Mouse (Mus musculus) lung, embryonic 14.5 days (tissue): ENCODE results near the gene Mypn. TPM values are rescaled to one million over a fixed set of nuclear protein-coding genes. Genes with fewer than 3 reads are reported as not detected.

ENCODE experiments used
- ATAC-seq: fragments of 200-750 bp; cut with Nextera tagmentation; 2 replicates; pipeline ENCODE4 v1.8.0; 2017; ENCODE audit warnings: mild to moderate bottlenecking, moderate TSS enrichment, moderate library complexity; ENCODE audit not compliant: insufficient read depth
- DNase-seq: peaks from one replicate; pipeline ENCODE4 v3.0.0-alpha.2; 2015
- H3K27ac ChIP-seq: fragments of 300-500 bp; sonication (generic); 2 replicates; pipeline ENCODE4 v1.5.1; 2014; ENCODE audit warnings: low read depth, mild to moderate bottlenecking, moderate library complexity
- H3K27me3 ChIP-seq: fragments of 300-500 bp; sonication (generic); 2 replicates; pipeline ENCODE4 v1.6.1; 2014; ENCODE audit warnings: low read length, control low read depth; ENCODE audit not compliant: insufficient read depth
- H3K36me3 ChIP-seq: fragments of 300-500 bp; sonication (generic); 2 replicates; pipeline ENCODE4 v1.6.1; 2014; ENCODE audit warnings: control low read depth; ENCODE audit not compliant: insufficient read depth
- H3K4me1 ChIP-seq: fragments of 300-500 bp; sonication (generic); 2 replicates; pipeline ENCODE4 v1.6.1; 2014; ENCODE audit warnings: antibody characterized with exemption, control low read depth; ENCODE audit not compliant: insufficient read depth
- H3K4me2 ChIP-seq: fragments of 300-500 bp; sonication (generic); 2 replicates; pipeline ENCODE4 v1.6.1; 2014; ENCODE audit warnings: mild to moderate bottlenecking
- H3K4me3 ChIP-seq: fragments of 300-500 bp; sonication (generic); 2 replicates; pipeline ENCODE4 v1.5.1; 2014; ENCODE audit warnings: low read depth, low read length
- H3K9ac ChIP-seq: fragments of 300-500 bp; sonication (generic); 2 replicates; pipeline ENCODE4 v1.6.1; 2014
- H3K9me3 ChIP-seq: fragments of 300-500 bp; sonication (generic); 2 replicates; pipeline ENCODE4 v1.6.1; 2016; ENCODE audit warnings: low read depth, low read length, control low read depth
- CTCF ChIP-seq: IDR thresholded peaks from 2 replicates; pipeline ENCODE4 v1.5.1; 2016; ENCODE audit warnings: antibody characterized with exemption, low read depth
- WGBS: fragments of 180-500 bp; shearing (Covaris S2); extraction: QIAGEN DNeasy Blood & Tissue Kit; methylation state at CpG from one replicate; pipeline ENCODE4 v1.1.7; 2014; 5-methylcytosine and 5-hydroxymethylcytosine counted together
- polyA plus RNA-seq: library from polyadenylated mRNA; unstranded; fragments of >200 nt; fragmentation: Nextera tagmentation; extraction: Ambion mirVana; gene quantifications from 2 replicates; pipeline ENCODE4 v1.2.1, GENCODE M21; 2014

Mypn gene
- polyA plus RNA-seq, 1 experiment from 2014 or later: 0.09 TPM

DNA sequence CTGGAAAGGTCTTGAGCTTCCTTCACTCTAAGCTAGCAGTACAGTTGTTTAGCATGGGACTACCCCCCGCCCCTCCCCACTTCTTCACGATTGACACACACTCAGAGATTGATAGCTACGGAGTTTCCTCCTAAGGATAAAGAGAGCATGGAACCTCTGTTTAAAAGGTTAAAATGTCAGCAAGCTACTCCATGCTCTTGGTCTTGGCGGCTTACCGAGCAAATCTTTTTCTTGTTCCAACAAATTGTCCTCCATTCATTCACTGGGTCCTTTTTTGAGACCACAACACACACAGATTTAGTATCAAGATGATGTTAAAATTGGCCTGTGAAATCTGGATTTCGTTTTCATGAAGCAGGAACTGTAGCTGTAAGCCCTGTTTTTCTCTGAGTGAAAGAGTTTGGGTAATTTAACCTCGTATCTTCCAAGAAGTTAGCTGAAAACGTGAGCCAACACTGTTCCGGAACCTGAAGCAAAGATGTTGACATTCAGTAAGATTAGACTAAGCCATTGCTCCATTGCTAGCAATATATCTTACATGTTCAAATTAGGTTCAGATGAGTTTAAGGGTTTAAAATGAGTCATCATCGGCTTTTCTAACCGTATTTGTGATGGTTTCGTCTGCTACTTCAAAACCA is 39.2 kb upstream of the Mypn start:
- DNase-seq: peak; percentile 6

DNA sequence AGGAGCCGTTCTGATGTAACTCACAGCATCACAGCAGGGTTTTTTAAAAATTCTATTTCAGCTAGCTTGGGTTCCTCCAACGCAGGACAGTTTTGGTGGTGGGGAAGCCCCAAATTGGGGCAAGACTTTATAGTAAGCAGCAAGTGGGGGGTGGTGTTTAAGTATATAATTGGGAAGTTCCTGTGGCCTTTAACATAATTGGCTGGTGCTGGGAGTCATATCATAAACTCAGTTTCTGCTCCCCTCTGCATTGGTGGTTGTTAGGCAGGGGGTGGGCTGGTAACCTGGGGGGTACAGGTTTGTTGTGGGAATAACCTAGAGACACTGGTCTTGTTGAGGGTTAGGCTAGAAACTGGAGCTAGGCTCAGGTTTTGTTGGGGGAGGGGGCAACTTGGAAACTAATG is 37.1 kb upstream of the Mypn start:
- no peak for TF ChIP-seq CTCF
- H3K4me3 ChIP-seq: no peak overlapping the region
- no peak overlapping the region for H3K9ac ChIP-seq
- H3K4me2 ChIP-seq: no peak overlapping the region
- DNase-seq (no peak), ATAC-seq (no peak)
- no peaks in the 10 kb centered on the region for H3K9me3 ChIP-seq
- H3K27me3 ChIP-seq: no peaks in the 10 kb centered on the region
- H3K36me3 ChIP-seq: 0 out of 2 replicates have a peak, but pooled peaks cover 4% of the 10 kb centered on the region
- WGBS: 66% methylated on average over 2 of the region's 2 CpGs
- no peak overlapping the region for H3K27ac ChIP-seq
- peaks cover 6% of the 10 kb centered on the region for H3K4me1 ChIP-seq

More for the DNA sequence above, 39.2 kb upstream of the Mypn start:
- Histone ChIP-seq H3K9me3 (no peaks in the 10 kb centered on the region), H3K4me2 (peak overlapping the region; percentile 74), H3K9ac (peak overlapping the region; percentile 58), H3K4me3 (peak overlapping the region; percentile 98), H3K4me1 (peaks cover 6% of the 10 kb centered on the region), H3K27me3 (no peaks in the 10 kb centered on the region), H3K27ac (0 out of 2 replicates have a peak overlapping the region, but pooled peaks have one; percentile 24), H3K36me3 (0 out of 2 replicates have a peak, but pooled peaks cover 9% of the 10 kb centered on the region)
- WGBS: 18% methylated on average over 12 of the region's 12 CpGs
- TF ChIP-seq CTCF: no peak
- no peak for ATAC-seq

DNA sequence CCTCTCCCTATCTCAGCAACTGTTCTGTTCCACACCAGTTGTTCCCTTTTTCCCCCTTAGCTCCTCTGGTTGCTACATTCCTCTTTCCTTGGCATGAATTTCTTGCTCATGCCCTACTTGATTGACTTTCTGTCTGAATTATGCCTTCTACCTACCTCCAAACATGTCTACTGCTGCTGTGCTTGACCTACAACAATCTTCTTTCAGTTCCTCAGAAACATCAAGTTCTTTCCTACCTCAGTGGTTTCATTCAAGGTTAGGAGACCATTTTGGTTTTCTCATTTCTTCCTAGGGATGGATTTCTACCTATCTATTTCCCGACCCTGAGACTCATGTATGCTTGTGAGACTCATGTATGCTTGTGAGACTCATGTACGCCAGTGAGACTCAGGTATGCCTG is 36.1 kb upstream of the Mypn start:
- WGBS: 77% methylated on average over 2 of the region's 2 CpGs
- H3K27ac ChIP-seq: no peak overlapping the region
- no peak for TF ChIP-seq CTCF
- peaks cover 6% of the 10 kb centered on the region for H3K4me1 ChIP-seq
- no peak overlapping the region for H3K4me2 ChIP-seq
- no peak for ATAC-seq
- no peaks in the 10 kb centered on the region for H3K9me3 ChIP-seq
- H3K27me3 ChIP-seq: no peaks in the 10 kb centered on the region
- no peaks in the 10 kb centered on the region for H3K36me3 ChIP-seq
- no peak for DNase-seq
- no peak overlapping the region for H3K4me3 ChIP-seq
- no peak overlapping the region for H3K9ac ChIP-seq

DNA sequence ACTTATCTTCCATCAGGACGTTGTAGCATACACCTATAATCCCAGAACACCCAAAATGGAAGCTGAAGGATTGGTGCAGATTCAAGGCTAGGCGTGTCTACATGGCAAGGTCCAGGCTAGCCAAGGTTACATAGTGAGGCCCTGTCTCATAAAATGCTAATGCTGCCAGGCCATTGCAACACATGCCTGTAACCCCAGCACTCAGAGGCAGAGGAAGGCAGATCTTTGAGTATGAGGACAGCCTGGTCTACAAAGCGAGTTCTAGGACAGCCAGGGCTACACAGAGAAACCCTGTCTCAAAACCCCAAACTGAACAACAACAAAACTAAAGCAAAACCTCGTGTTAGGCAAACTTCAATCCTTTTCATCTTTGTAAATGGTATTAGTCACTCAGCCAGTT is 34.3 kb upstream of the Mypn start:
- ATAC-seq: no peak

DNA sequence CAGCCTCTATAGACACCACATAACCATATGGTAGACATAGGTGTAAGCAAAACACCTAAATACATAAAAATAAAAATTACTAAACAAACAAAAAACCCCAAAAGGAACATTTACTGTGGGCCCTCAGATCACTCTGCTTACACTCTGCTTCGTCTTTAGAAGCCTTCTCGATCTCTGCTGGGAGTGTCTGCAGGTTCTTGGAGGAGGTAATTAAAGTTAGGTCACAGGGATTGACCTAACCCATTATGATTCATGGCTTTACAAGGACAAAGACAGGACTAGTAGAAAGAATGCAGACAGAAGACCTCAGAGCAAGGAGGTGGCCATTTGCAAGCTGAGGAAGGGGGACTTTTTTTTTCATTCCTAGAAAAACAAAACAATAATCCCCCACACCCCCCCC is 33.5 kb upstream of the Mypn start:
- no peak overlapping the region for H3K4me2 ChIP-seq
- no peaks in the 10 kb centered on the region for H3K9me3 ChIP-seq
- no peak overlapping the region for H3K27ac ChIP-seq
- H3K4me1 ChIP-seq: no peaks in the 10 kb centered on the region
- no peak overlapping the region for H3K4me3 ChIP-seq
- no peaks in the 10 kb centered on the region for H3K36me3 ChIP-seq
- 80% methylated on average over 2 of the region's 2 CpGs for WGBS
- DNase-seq: no peak
- H3K27me3 ChIP-seq: no peaks in the 10 kb centered on the region
- H3K9ac ChIP-seq: no peak overlapping the region
- no peak for ATAC-seq
- no peak for TF ChIP-seq CTCF

More for the DNA sequence above, 34.3 kb upstream of the Mypn start:
- no peak overlapping the region for H3K4me3 ChIP-seq
- DNase-seq: no peak
- no peaks in the 10 kb centered on the region for H3K36me3 ChIP-seq
- H3K9ac ChIP-seq: no peak overlapping the region
- WGBS: 64% methylated on average over 4 of the region's 4 CpGs
- TF ChIP-seq CTCF: no peak
- peaks cover 6% of the 10 kb centered on the region for H3K4me1 ChIP-seq
- no peaks in the 10 kb centered on the region for H3K9me3 ChIP-seq
- no peak overlapping the region for H3K27ac ChIP-seq
- no peaks in the 10 kb centered on the region for H3K27me3 ChIP-seq
- no peak overlapping the region for H3K4me2 ChIP-seq

DNA sequence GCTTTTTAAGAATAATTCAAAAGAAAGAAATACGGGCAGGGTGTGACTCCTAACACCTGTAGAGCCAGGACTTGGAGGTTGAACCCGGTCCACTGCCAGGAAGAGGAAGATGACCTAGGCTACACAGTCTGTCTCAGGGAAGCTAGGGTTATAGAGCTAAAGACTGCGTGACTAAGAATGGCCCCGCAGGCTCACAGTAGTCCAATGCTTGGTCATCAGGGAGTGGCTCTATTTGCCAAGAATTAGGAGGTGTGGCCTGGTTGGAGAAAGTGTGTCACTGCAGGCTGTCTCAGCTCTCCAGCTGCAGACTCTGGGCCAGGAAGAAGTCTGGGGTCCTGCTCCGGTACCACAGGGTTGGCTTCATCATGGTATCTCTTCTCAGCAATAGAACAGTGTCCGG is 32.9 kb upstream of the Mypn start:
- Histone ChIP-seq H3K9me3 (no peaks in the 10 kb centered on the region), H3K4me2 (no peak overlapping the region), H3K4me3 (no peak overlapping the region), H3K36me3 (no peaks in the 10 kb centered on the region), H3K27me3 (no peaks in the 10 kb centered on the region), H3K9ac (no peak overlapping the region), H3K4me1 (no peaks in the 10 kb centered on the region), H3K27ac (no peak overlapping the region)
- ATAC-seq (no peak), DNase-seq (no peak)
- WGBS: 91% methylated on average over 6 of the region's 6 CpGs
- TF ChIP-seq CTCF: no peak

DNA sequence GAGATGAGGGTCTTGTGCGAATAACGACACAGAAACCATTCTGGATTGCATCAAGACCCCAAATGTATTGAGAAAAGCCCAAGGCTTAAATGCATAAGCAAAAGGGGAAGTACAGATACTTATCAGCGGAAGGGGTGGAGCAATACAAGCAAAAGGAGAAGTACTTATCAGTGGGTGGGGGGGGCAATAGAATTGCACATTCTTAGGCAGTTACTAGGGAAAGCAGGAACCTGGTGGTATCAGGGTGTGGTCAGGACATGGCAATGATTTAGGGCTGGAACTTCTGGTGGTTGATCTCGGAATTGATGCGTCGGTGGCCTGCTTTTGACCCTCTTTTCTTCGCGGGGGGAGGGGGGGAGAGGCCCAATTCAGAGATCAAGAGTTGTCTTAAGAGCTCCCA is 32.1 kb upstream of the Mypn start:
- DNase-seq: no peak
- H3K36me3 ChIP-seq: no peaks in the 10 kb centered on the region
- no peaks in the 10 kb centered on the region for H3K4me1 ChIP-seq
- WGBS: 81% methylated on average over 8 of the region's 8 CpGs
- no peak overlapping the region for H3K9ac ChIP-seq
- no peaks in the 10 kb centered on the region for H3K9me3 ChIP-seq
- no peak overlapping the region for H3K4me2 ChIP-seq
- no peaks in the 10 kb centered on the region for H3K27me3 ChIP-seq
- no peak for ATAC-seq
- H3K4me3 ChIP-seq: no peak overlapping the region
- H3K27ac ChIP-seq: no peak overlapping the region
- no peak for TF ChIP-seq CTCF
